Mouse (Mus musculus) lung, postnatal 0 days (tissue): Measurements from ENCODE around the gene Rab6b. TPM values are rescaled to one million over a fixed set of nuclear protein-coding genes. Genes with fewer than 3 reads are reported as not detected.

Experiments
- ATAC-seq: fragments of 200-750 bp; cut with Nextera tagmentation; 2 replicates; pipeline ENCODE4 v1.8.0; 2017; ENCODE audit warnings: moderate library complexity
- DNase-seq: peaks from one replicate; pipeline ENCODE4 v3.0.0-alpha.2; 2016; ENCODE audit warnings: low spot score
- H3K27ac ChIP-seq: fragments of 300-500 bp; sonication (generic); 2 replicates; pipeline ENCODE4 v1.5.1; 2014; ENCODE audit warnings: antibody characterized with exemption, mild to moderate bottlenecking, low read length, mixed read lengths
- H3K27me3 ChIP-seq: fragments of 300-500 bp; sonication (generic); replicated peaks from 2 replicates; pipeline ENCODE4 v1.6.1; 2014; ENCODE audit warnings: low read length, mixed read lengths; ENCODE audit not compliant: insufficient read depth
- H3K36me3 ChIP-seq: fragments of 300-500 bp; sonication (generic); 2 replicates; pipeline ENCODE4 v1.6.1; 2014; ENCODE audit warnings: low read length, mixed read lengths; ENCODE audit not compliant: insufficient read depth
- H3K4me1 ChIP-seq: fragments of 300-500 bp; sonication (generic); 2 replicates; pipeline ENCODE4 v1.6.1; 2014; ENCODE audit warnings: antibody characterized with exemption, low read depth, low read length, mixed read lengths; ENCODE audit not compliant: insufficient read depth
- H3K4me2 ChIP-seq: fragments of 300-500 bp; sonication (generic); replicated peaks from 2 replicates; pipeline ENCODE4 v1.6.1; 2014; ENCODE audit warnings: low read depth, mild to moderate bottlenecking, low read length, moderate library complexity, mixed read lengths
- H3K4me3 ChIP-seq: fragments of 300-500 bp; sonication (generic); 2 replicates; pipeline ENCODE4 v1.5.1; 2014; ENCODE audit warnings: low read depth, low read length
- H3K9ac ChIP-seq: fragments of 300-500 bp; sonication (generic); replicated peaks from 2 replicates; pipeline ENCODE4 v1.6.1; 2014; ENCODE audit warnings: low read depth, mild to moderate bottlenecking
- H3K9me3 ChIP-seq: fragments of 300-500 bp; sonication (generic); 2 replicates; pipeline ENCODE4 v1.6.1; 2016; ENCODE audit warnings: low read length, mixed read lengths
- CTCF ChIP-seq: IDR thresholded peaks from 2 replicates; pipeline ENCODE4 v1.5.1; 2016; ENCODE audit warnings: antibody characterized with exemption, mild to moderate bottlenecking
- EP300 ChIP-seq: IDR thresholded peaks from 2 replicates; pipeline ENCODE4 v1.6.1; 2016; ENCODE audit warnings: antibody characterized with exemption, mild to moderate bottlenecking, control low read depth
- WGBS: fragments of 180-500 bp; shearing (Covaris S2); extraction: QIAGEN DNeasy Blood & Tissue Kit; methylation state at CpG from one replicate; pipeline ENCODE4 v1.1.7; 2014; 5-methylcytosine and 5-hydroxymethylcytosine counted together
- polyA plus RNA-seq: library from polyadenylated mRNA; unstranded; fragments of >200 nt; fragmentation: Nextera tagmentation; extraction: Ambion mirVana; gene quantifications from 2 replicates; pipeline ENCODE4 v1.2.1, GENCODE M21; 2015

Gene Rab6b
- polyA plus RNA-seq, 1 experiment from 2014 or later: 6.8 TPM

- H3K27ac ChIP-seq: no peak overlapping the region; the same call in 1 of the 2 replicates
- DNase-seq (no peak), ATAC-seq (no peak)
- no peak overlapping the region for H3K4me3 ChIP-seq
- H3K27me3 ChIP-seq: no peaks in the 10 kb centered on the region
- TF ChIP-seq CTCF: no peak
- no peak for TF ChIP-seq EP300
- WGBS: 34% methylated on average over 7 of the region's 7 CpGs
- peaks cover 17% of the 10 kb centered on the region; the same call in 1 of the 2 replicates for H3K4me1 ChIP-seq
- H3K36me3 ChIP-seq: no peaks in the 10 kb centered on the region
- H3K9me3 ChIP-seq: no peaks in the 10 kb centered on the region
- H3K9ac ChIP-seq: no peak overlapping the region
- H3K4me2 ChIP-seq: no peak overlapping the region
These were observed 121.4 kb downstream of the Rab6b start for GRCm38 (mm10) chr9:103233006-103233395.

- Histone ChIP-seq H3K9me3 (no peaks in the 10 kb centered on the region), H3K9ac (no peak overlapping the region), H3K4me2 (no peak overlapping the region), H3K4me3 (no peak overlapping the region), H3K27me3 (no peaks in the 10 kb centered on the region), H3K36me3 (no peaks in the 10 kb centered on the region), H3K27ac (peak overlapping the region; percentile 70), H3K4me1 (peaks cover 17% of the 10 kb centered on the region; the same call in 1 of the 2 replicates)
- 49% methylated on average over 7 of the region's 7 CpGs for WGBS
- ATAC-seq (no peak), DNase-seq (peak; percentile 70)
- TF ChIP-seq EP300 (no peak), CTCF (no peak)
These were observed 122.5 kb downstream of the Rab6b start for GRCm38 (mm10) chr9:103234059-103234458.

GRCm38 (mm10) chr9:103234565-103235165 is 123.1 kb downstream of the Rab6b start:
- WGBS: 30% methylated on average over 7 of the region's 7 CpGs
- Histone ChIP-seq H3K27me3 (no peaks in the 10 kb centered on the region), H3K9me3 (no peaks in the 10 kb centered on the region), H3K27ac (peak overlapping the region; percentile 70), H3K4me2 (no peak overlapping the region), H3K4me1 (peaks cover 17% of the 10 kb centered on the region; the same call in 1 of the 2 replicates), H3K36me3 (no peaks in the 10 kb centered on the region), H3K9ac (no peak overlapping the region), H3K4me3 (no peak overlapping the region)
- ATAC-seq (peak; percentile 46), DNase-seq (peak; percentile 83)
- no peak for TF ChIP-seq CTCF

Other genes with a start within 250 kb of the Rab6b start
- 68.9 and 70.0 TPM in 2 replicates for gene Slco2a1, start 123.1 kb upstream of the Rab6b start, polyA plus RNA-seq
- 39.4 and 40.5 TPM in 2 replicates for gene Srprb, start 90.3 kb downstream of the Rab6b start, polyA plus RNA-seq
- 7.3 and 10.7 TPM in 2 replicates for gene Gm20425, start 118.5 kb downstream of the Rab6b start, polyA plus RNA-seq
- gene Trf, start 118.7 kb downstream of the Rab6b start, polyA plus RNA-seq: 523 and 670 TPM in 2 replicates
- 1.4 and 2.0 TPM in 2 replicates for gene 1300017J02Rik, start 193.3 kb downstream of the Rab6b start, polyA plus RNA-seq
- gene Topbp1, start 193.4 kb downstream of the Rab6b start, polyA plus RNA-seq: 14.9 and 15.7 TPM in 2 replicates